Mouse (Mus musculus) right cerebral cortex, adult 2 months (tissue): ENCODE data around the gene Dcdc2a.

ENCODE experiments used
- DNase-seq, 2 experiments: peaks; one replicate each; pipeline ENCODE4 v3.0.0; 2021 to 2022; ENCODE audit warnings: low spot score in 2 of 2

Dcdc2a gene

DNA sequence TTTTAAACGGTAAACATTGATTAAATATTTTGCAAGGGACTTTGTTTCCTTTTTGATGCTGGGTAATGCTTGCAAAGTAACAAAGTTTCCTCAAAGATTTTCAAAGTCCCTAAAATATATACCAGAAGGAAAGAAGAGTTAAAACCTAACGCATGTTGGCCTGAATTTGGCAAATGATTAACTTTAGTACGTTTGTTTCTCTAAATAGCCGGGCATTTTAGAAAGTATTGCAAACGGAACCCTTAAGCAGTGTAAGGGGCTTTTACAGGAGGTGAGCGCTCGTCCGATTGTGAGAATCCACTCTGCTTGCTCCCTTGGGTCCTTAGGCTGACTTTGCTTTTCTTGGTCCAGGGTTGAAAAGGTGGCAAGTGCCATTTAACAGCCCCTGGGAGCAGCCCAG lies 41.5 kb downstream of the Dcdc2a start:
- no peak for DNase-seq

DNA sequence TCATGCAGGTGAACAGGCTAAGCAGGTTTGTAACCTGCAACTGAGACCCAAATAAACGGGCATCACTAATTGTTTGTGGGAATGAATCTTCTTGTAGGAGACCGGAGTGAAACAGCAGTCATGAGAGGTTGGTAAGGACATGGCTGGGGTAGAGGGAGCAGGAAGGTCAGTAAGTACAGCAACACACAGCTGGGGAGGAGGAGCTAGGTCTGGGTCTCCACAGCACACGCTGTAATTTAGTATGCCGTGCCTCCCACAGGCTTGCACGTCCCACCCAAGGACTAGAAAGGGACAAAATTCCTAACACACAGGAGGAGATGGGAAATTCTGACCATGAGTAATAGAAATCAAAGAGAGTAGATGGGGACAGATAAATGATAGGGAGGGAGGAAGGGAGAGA lies 42.8 kb downstream of the Dcdc2a start:
- no peak for DNase-seq

GRCm38 (mm10) chr13:25099508-25099907 lies 43.7 kb downstream of the Dcdc2a start:
- peak in 1 of 2 experiments; percentile 11 for DNase-seq

GRCm38 (mm10) chr13:25100581-25100980 lies 44.8 kb downstream of the Dcdc2a start:
- no peak for DNase-seq

GRCm38 (mm10) chr13:25105671-25106070 lies 49.9 kb downstream of the Dcdc2a start:
- DNase-seq = no peak

- DNase-seq = no peak
Measured at GRCm38 (mm10) chr13:25106740-25107139, 50.9 kb downstream of the Dcdc2a start.

- DNase-seq = no peak
Measured at GRCm38 (mm10) chr13:25108353-25108752, 52.5 kb downstream of the Dcdc2a start.

GRCm38 (mm10) chr13:25110592-25111095 lies 54.8 kb downstream of the Dcdc2a start:
- DNase-seq = no peak

DNA sequence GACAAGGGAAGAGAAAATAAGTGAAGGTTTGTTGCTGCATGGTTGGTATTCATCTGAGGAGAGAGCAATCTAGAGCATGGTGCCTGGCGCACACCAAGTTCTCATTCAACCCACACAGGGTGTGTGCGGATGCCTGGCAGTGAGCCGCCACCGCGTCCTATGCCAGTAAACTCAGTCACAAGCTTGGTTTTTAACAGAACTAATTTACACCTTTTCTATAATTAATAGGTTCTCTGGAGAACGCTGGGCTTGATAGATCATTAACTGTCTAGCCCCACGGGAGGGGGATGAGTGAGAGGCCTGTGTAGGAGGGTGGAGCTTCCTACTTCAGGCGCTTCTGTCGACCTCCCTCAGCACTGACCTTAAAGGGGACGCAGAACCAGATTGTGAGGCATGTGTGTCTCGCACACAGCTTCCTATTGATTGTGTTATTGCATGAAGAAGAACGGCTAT lies 59.7 kb downstream of the Dcdc2a start:
- peak; percentile 72 to 86 for DNase-seq

DNA sequence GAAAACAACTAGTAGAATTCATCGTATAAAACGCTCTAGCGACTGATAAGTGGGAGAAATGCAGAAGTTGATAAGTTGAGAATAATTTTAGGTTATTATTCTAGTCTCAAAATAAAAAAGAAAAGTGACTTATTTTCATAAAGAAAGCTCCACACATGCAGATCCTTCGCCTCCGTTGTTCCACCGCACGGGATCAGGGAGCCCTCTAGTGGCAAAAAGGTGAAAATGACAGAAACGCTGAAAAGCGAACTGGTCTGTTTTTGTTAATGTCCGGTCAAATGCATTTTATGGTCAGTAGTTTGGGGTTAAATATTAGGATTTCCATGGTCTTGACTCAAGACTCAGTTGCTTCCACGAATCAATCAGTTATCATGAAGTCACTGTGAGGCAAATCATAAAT lies 60.2 kb downstream of the Dcdc2a start:
- peak in 1 of 2 experiments; percentile 64 for DNase-seq

DNA sequence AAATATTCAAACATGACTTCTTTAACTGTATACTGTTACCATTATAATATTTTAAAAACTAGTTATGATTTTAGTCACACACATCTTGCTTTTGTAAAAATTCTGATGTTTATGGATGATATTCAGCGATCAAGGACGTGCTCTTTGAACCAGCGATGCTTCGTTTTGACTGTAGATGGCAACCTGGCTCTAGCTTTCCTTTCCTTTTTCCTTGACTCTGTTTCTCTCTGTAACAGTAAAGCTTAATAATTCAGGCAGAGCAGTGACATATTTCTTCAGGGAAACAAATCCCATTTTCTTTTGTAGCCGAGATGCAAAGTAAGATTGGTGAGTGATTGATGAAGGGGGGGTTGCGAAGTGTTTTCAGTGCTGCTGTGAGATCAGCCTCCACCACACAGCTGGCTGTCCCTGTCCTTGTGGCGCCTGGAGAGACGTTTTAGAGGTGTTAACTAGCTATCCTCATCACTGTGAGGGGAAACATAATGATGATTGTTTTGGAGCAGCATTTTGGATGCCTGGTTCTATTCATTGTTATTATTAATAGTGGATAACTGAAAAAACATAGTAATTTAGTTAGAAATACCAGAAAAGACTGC lies 67.0 kb downstream of the Dcdc2a start:
- DNase-seq = peak in 1 of 2 experiments; percentile 21

DNA sequence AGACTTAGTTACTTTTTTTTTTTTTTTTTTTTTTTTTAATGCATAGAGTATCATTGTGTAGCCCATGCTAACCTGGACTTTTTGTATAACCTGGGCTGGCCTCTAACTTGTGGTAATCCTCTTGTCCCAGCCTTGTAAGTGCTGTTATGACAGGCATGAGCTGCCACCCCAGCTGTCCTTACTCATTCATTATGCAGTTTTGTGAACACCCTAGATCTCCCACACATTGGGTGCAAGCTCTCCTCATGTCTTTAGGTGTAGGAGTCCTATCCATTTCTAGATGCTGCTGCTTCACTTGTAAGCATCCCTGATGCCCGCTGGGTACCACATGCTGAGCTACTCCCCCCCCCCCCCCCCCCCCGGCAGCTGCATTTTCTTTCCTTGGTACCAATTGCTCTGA lies 71.4 kb downstream of the Dcdc2a start:
- DNase-seq = peak; percentile 32 to 45

DNA sequence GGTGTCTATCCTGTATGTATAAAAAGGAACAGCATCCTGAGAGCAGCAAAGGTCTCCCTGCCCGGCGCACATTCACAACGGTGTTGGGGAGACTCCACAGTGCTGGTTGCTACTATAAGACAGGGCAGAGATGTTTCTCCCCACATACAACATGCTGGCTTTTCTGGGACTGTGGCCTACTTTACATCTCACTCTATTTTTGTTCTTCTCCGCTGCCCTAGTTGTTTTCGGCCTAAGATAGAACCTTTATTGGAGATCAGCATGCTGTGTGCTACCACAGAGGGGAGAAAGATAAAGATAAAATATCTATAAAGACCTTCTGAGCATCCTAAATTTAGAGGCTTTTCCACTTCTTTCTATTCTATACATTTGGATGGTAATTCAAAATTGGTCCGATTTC lies 72.0 kb downstream of the Dcdc2a start:
- DNase-seq = no peak

DNA sequence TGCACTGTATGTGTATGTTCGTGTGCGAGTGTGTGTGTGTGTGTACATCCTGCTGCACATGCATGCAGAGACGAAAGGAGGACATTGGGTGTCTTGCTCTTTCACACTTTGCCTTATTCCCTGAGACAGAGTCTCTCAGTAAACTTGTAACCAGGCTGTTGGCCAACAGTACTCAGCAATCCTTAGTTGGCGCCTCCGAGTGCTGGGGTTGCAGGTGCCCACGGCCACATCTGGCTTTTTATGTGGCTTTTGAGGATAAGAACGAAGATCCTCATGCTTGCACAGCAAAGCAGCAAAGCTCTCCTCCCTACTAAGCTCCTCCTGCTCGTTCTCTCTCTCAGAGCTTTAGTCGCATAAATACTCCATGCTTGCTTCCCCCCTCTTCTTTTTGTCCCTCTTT lies 73.0 kb downstream of the Dcdc2a start:
- peak in 1 of 2 experiments; percentile 16 for DNase-seq

DNA sequence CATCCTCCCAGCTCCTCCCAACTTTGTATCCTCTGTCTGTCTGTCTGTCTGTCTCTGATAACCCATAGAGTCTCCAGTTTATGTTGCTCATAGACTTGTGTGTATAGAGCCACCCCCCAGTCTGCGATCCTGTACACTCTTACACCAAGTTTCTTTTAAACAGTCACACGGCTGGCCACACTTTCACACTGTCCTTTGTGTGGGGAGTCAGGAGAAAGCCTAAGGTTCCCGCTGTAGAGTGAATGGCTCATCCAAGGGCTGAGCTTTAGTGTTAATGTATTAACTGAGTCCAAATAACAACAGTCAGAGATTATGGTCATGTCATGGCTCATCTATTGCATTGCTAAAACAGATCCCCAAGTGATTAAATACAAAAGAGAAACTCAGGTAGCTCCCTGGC lies 87.3 kb downstream of the Dcdc2a start:
- no peak for DNase-seq

GRCm38 (mm10) chr13:25144093-25144492 lies 88.3 kb downstream of the Dcdc2a start:
- no peak for DNase-seq

GRCm38 (mm10) chr13:25146232-25146631 lies 90.4 kb downstream of the Dcdc2a start:
- DNase-seq = no peak

GRCm38 (mm10) chr13:25150154-25150781 lies 94.5 kb downstream of the Dcdc2a start:
- DNase-seq = no peak

GRCm38 (mm10) chr13:25150861-25151260 lies 95.1 kb downstream of the Dcdc2a start:
- no peak for DNase-seq

GRCm38 (mm10) chr13:25159917-25160316 lies 104.1 kb downstream of the Dcdc2a start:
- no peak for DNase-seq

- no peak for DNase-seq
Measured at GRCm38 (mm10) chr13:25160804-25161203, 105.0 kb downstream of the Dcdc2a start.

DNA sequence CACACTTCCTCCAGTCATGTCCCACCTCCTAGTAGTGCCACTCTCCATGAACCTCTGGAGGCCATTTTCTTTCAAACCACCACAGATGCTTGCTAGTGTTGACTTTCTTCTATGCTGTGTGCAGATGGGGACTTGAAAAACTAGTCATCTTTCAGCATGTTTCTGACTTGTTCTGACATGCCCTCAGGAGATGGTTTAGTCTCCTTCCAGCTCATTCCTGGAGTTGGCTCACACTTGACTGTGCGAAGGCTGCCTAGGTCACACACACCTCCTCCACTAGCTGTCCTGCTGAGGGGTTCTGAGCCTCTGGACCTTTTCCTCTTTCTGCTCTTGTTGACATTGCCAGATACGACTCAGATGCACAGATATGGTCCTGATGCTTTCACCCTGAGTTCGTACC lies 106.8 kb downstream of the Dcdc2a start:
- DNase-seq = no peak

- no peak for DNase-seq
Measured at GRCm38 (mm10) chr13:25168891-25169290, 113.1 kb downstream of the Dcdc2a start.
